Mouse (Mus musculus) cerebellum, adult 2 months (tissue): ENCODE results near the gene Irf2bpl.

Experiments used
- CTCF ChIP-seq: fragments of 200-500 bp; IDR thresholded peaks from 2 replicates; pipeline ENCODE4 v1.5.1; 2011; ENCODE audit warnings: low read depth, mild to moderate bottlenecking, control low read depth, low read length, moderate library complexity, borderline replicate concordance; ENCODE audit not compliant: insufficient read depth
- POLR2A ChIP-seq: fragments of 200-500 bp; IDR thresholded peaks from 2 replicates; pipeline ENCODE4 v1.6.1; 2011; ENCODE audit warnings: low read length, control low read depth, borderline replicate concordance; ENCODE audit not compliant: insufficient read depth

DNA sequence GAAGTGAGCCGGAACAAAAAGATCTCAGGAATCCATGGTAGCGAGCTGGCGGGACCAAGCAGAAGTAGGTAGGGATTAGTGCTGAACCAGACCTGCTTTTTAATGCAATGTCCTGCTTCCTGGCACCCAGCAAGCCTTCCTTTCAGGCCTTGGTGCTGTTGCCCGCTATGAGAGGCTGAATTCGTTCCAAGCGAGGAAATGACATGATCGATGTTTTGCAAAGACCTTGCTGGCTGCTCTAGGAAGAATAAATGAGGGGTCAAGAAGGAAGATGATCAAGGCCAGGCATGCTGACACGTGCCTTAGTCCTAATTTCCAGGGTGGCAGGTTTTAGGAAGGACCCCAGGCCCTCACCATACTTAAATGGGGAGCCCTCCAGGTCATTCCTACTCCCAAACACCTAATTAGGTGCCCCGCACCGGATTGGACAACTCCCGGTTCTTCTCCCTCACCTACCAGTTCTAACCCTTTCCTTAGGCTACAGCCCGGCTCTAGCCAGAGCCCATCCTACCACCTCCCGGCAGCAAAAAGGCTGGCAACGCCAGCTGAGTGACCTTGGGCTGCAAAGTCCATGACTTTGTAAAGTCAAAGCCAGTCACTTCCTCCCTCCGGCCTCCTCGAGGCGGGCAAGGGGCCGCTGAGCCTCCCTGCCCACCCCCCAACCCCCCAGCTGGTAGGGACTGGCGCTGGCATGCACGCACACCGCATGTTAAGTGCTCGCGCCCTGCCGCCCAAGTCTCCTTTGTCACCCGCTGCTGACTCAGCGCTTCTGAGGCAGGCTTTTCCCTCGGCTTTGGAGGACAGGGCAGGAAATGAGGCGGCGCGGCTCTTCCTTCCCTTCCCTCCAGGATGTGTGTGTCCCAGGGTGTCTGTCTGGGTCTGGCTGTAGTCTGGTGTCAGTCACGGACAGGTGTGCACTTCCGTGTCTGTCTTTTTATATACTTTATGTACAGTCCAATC, 52.7 kb downstream of the Irf2bpl start:
- TF ChIP-seq CTCF = no peak
- TF ChIP-seq POLR2A = no peak
